Mouse (Mus musculus) cerebellum, adult 9-11 months (tissue): ENCODE measurements around the gene Kdm4b.

Experiments
- DNase-seq: peaks from one replicate; pipeline ENCODE4 v3.0.0; 2022

The Kdm4b gene

GRCm38 (mm10) chr17:56396051-56396450 lies 70.2 kb downstream of the Kdm4b start:
- DNase-seq: no peak

DNA sequence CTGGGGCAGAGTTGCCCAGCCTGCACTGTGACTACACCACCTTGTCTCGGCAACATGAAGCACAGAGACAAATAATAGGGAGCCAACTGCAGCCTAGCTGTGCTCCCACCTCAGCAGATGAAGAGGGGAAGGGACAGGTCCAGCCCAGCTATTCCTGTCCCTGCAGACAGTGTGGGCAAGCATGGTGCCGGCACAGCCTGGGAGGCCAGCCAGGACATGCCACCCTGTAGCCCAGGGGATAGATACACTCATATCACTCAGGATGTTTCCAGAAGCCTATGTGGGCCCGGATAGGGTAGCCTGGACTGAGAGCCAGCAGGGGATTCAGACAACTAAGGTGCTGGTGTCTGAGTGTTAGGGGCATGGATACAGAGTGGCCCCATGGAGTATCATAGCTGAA lies 74.4 kb downstream of the Kdm4b start:
- no peak for DNase-seq

DNA sequence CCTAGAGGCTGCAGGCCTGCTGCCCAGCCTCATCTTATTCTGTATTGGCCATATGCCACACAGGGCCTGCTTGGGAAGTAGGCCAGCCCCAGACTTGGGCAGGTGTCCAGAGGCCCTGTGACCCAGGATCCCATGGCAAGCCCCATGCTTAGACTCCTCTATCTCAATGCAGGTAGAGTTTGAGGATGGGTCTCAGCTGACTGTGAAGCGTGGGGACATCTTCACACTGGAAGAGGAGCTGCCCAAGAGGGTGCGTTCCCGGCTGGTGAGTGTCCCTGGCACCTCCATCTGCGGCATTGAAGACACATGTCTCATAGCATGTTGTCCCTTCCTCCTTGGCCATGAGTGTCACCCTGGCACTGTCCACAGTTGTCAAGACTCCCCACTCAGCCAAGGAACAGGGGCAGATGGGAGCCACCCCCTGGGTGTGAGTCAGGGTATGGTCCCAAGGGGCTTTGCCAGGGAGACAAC lies 75.2 kb downstream of the Kdm4b start:
- peak; percentile 79 for DNase-seq

- DNase-seq: no peak
These were observed 79.5 kb downstream of the Kdm4b start for GRCm38 (mm10) chr17:56405341-56405740.

DNA sequence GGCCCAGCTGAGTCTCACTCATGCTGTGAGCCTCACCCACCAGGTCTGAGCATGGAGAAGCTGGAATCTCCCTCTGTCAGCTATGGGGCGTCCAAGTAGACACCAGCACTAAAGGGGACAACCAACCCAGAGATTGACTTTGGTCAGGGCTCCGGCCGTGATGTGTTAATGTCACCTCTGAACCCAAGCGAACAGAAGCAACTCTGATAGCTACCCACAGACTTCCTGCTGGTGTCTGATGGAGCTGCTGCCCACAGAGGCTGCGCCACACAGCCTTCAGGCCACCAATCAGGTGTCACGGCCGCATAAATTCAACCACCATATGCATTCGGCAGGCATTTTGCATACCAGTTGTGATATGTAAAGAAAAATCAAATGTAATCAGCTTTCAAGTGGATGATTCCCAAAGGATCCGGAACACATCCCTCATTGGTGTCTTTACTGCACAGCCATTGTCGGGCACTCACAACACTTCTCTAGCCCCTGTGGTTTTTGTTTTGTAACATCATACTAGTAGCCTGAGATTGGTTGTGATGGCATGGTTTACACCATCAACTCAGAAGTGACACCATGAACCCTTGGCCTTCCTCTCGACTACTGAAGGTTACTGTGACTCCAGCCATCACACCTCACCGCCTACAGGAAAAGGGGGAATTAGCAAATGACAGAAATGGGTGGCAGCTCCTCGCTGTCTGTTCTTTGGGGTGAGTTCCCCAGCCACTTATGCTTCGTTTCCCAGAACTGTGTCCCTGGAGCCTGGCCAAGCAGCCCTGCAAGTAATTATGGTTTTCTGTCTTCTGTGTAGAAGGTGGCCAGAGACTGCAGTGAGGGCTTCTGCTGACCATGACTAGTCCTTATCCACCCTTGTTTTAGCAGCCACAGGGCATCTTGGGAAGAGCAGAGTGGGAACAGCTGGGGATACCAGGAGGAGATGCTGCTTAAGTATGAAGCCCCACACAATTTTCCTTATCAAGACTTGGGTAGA lies 80.3 kb downstream of the Kdm4b start:
- DNase-seq: no peak

DNA sequence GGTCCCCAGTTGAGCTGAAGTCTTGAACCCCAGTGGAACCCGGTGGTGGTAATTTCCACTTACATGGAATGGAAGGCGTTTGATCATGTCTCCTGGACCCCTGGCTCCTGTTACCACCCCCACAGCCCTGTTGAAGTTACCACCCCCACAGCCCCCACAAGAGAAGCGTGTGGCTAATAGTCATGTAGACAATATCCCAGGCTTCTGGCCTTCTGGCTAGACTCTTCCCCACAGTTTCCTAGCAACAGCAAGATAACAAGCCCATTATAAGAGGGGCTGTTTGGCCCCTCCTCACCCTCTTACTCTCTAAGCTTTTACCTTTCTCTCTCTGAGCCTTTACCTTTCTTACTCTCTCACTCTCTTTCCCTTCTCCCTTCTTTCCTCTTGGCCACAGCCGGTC lies 81.0 kb downstream of the Kdm4b start:
- DNase-seq: no peak

DNA sequence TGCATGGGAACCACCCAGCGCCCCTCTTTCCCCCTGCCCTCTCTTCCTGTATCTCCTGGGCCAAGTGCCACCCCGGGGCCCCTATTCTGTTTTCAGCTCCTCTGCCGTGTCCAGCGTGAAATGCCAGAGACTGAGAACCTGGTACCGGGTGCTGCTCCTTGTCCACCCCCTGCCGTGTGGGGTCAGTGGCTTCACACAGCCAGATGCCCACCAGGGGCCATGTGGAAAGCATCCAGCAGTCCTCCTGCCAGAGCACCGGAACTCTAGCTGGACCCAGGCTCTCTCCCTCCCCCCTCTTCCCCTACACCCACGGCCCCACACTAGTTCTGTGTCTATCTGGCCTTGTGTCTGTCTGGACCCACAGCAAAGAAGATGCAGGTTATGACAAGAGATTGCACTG lies 81.5 kb downstream of the Kdm4b start:
- no peak for DNase-seq

GRCm38 (mm10) chr17:56408965-56409625 lies 83.2 kb downstream of the Kdm4b start:
- DNase-seq: no peak

DNA sequence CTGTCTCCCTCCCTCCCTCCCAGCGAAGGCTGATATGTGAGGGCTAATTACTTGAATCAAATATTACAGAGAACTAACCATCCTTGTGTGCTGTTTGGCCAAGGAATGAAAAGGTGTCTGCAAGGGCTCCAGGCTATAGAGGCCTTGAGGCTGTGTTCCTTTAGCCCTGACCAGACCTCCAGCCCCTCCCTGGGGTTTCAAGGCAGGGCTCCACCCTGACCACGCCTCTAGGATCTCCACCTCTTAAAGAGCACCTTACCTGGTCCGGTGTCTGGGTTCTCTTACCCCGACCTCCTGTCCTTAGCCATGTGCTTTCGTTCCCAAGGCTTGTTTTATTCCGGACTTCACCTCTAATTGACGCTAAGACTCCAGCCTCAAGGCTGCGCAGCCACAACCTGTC lies 83.9 kb downstream of the Kdm4b start:
- no peak for DNase-seq

DNA sequence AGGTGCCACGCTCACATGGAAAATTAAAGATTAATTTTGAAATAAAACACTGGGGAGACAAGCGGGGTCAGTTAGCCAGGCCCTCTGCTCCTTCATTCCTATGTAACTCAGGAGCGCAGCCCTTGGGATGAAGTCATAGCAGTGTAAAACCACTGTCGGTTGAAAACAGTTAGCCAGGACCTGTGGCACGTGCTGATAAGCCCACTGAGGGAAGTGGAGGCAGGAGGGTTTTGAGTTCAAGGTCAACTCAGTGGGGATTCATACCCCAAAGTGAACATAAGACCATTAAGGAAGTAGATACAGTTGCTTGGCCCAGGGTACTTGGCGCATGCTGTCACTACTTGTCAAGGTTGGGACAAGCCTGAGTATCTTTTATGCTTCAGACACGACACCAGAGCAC lies 85.6 kb downstream of the Kdm4b start:
- DNase-seq: no peak

DNA sequence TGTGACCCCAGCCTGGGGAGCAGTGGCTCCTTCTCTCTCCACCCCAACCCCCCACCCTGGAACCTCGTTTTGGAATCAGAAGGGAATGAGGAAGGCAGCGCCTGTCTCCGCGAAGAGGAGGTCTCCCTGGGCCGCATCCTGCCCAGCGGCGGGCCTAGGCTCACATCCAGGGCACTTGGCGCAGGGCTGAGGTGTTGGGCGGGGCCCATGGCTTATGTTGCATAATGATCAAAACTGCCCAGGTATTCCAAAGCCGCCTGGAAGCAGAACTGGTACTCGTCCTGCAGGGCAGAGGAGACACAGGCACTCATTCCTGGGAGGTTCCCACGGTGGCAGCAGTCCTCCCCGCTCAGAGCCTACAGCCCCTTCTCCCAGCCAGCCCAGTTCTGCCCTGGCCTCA lies 87.3 kb downstream of the Kdm4b start:
- DNase-seq: peak; percentile 86

- DNase-seq: no peak
These were observed 88.9 kb downstream of the Kdm4b start for GRCm38 (mm10) chr17:56414785-56415184.

DNA sequence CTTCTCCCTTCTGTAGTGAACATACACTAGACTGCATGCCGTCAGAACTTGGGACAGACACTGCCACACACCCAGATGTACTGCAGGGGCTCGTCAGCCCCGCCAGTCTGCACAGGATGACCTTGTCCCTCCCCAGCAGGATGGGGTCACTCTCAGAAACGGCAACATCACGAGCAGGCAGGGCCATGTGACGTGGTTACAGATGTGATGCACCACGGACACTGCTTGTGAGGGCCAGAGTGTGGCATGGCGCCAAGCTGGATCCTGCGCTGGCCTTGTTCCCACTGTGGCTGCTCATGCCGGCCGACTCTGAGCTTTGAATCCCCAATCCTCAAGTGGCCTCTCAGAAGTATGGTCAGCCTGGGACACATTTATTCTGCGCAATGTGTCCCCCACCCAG lies 92.4 kb downstream of the Kdm4b start:
- peak; percentile 27 for DNase-seq

DNA sequence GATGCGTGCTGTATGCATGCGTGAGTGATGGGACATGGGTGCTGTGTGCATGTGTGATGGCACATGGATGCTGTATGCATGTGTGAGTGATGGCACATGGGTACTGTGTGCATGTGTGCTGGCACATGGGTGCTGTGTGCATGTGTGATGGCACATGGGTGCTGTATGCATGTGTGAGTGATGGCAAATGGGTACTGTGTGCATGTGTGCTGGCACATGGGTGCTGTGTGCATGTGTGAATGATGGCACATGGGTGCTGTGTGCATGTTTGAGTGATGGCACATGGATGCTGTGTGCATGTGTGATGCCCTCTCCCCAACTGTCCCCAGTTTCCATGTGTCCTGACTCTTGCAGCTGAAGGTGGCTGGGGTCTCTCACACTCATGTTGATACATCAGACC lies 94.2 kb downstream of the Kdm4b start:
- no peak for DNase-seq

DNA sequence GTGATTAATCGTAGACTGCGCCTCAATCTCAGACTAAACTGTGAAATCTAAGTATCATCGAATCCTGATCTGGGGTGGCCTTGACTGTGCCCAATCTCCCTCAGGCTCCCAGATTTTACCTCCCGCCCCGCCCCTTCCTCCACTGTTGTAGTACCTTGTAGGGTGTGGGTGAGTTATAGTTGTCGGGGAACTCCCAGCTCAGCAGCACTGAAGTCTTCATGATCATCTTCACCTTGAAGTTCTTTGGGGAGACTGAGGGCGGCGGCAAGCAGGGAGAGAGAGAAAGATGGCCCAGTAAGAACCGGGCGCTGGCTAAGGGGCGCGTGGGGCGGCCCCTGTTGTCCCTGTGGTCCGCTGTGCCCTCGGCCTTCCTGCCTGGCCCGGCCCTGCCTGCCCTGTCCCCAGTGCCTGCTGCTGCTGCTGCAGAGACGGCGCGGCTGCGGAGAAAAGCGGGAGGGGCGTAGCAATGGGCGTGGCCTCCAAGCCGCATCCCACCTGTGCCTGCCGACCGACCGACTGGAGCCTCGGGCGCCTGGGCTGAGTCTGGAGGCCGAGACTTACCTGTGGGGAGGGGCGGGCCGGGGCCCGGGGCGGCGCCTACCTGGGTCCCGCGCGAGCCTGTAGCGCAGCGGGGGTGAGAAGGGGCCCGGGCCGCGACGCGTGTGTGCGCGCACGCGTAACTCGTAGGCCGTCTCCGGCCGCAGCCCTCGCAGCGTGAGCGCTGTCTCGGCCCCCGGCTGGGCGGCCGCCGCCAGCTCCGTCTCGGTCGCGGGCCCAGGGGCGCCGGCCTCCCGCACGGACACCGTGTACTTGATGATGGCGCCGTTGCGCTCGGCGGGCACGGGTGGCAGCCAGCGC lies 99.1 kb downstream of the Kdm4b start:
- DNase-seq: peak; percentile 75

DNA sequence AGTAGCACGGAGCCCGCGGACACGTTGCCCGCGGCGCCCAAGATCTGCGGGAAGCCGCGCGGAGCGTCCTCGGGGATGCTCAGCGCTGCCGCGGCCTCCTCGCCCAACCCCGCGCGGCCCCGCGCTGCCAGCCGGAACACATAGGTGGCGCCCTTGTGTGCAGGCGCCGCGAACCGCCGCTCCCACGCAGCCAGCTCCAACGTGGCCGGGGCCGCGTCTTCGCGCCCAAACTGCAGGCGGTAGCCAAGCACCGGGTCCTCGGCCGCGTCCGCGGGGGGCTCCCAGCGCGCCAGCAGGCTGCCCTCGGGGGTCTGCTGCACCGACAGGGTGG lies 99.7 kb downstream of the Kdm4b start:
- peak; percentile 82 for DNase-seq

DNA sequence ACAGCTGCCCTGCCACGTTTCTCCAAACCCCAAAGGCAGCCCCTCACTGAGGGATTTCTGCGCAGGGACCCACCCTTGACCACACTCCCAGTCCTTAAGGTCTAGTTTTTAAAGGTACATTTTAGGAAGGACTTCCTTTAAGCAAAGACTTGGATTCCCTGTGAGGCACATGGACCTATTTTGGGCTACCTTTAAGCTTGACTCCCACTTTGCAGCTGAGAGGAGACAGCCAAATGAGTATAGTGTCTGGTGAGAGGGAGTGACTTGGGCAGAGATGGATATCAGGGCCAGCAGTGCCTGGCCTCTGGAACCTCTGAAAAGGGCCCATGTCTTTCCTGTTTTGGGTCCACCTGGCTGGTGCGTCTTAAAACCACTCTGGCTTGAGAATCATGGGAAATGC lies 100.1 kb downstream of the Kdm4b start:
- DNase-seq: no peak

DNA sequence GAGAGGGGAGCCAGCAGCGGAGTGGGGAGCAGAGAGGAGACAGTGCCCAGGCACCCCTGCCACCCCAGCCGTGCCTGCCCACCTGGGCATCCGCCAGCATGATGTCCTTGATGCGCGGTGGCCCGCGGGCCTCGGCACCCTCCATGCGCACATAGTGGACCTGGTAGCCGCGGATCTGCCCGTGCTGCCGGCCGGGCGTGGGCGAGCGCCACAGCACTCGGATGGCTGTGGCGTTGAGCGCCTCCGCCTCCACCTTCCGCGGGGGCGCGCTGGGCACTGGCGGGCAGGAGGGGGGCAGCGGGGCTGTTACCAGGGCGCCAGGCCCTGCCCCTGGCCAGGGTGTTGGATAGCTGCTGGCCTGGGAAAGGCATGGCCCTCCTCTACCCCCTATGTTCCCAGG lies 102.0 kb downstream of the Kdm4b start:
- no peak for DNase-seq

- DNase-seq: no peak
These were observed 105.7 kb downstream of the Kdm4b start for GRCm38 (mm10) chr17:56431582-56431981.

DNA sequence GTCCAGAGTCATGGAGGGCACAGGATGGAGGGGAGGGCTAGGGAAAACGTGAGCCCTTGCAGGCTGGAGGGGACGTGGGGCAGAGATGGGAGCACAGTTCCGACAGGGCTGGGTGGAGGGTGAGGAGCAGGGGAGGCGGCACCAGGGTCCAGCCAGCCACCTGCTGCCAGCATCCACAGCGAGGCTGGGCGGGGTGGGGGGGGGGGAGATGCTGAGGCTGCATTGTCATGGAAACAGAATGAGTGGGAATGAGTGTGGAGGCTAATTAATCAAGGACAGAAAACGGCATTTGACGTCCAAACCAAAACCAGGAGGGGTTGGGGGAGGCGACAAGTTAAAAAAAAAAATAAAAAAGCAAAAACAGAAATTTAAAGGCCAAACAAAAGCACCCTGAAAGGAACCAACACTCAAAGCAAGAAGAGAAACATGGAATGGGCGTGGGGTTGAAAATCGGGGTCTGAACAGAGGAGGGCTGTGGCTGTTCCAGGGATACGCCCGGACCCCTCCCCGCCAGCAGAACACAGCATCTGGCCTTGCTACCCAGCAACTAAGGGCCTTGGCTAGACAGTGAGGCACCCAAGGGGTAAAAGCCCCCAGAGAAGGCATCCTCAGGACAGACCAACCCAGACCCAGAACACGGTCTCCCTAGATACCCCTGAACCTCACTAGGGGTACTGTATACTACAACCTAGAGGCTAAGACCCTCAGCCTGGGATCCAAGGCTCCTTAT lies 114.0 kb downstream of the Kdm4b start:
- DNase-seq: no peak

- no peak for DNase-seq
These were observed 116.5 kb downstream of the Kdm4b start for GRCm38 (mm10) chr17:56442316-56442715.

- DNase-seq: no peak
These were observed 117.5 kb downstream of the Kdm4b start for GRCm38 (mm10) chr17:56443341-56443795.

DNA sequence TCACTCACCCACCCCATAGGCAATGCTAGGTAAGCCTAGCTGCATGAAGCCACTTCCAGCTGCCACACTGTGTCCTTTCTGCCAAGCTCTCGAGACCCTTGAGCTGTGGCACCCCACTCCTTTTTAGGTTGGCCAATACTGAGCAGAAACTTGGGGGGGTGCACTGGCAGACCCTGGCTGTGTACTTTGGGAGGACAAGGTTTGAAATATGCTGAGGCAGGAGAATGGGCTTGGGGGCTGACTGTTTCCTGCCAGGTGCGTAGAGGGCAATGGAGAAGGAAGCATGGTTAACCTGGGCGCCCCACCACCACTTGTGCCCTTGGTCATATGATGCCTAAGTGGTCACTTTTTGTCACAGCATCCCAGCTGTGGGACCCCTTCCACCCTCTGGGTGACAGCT lies 118.9 kb downstream of the Kdm4b start:
- no peak for DNase-seq
